Mouse (Mus musculus) thymus, adult 2 months (tissue): ENCODE measurements around the gene Tnpo1.

Experiments used
- CTCF ChIP-seq: fragments of 200-500 bp; IDR thresholded peaks from 2 replicates; pipeline ENCODE4 v1.5.1; 2012; ENCODE audit warnings: mild to moderate bottlenecking, control low read depth, low read length, moderate library complexity, borderline replicate concordance; ENCODE audit not compliant: control insufficient read depth, poor library complexity, insufficient read depth; ENCODE audit errors: extremely low read depth
- POLR2A ChIP-seq: fragments of 200-500 bp; IDR thresholded peaks from 2 replicates; pipeline ENCODE4 v1.6.1; 2012; ENCODE audit warnings: mild to moderate bottlenecking, low read length, control low read depth, moderate library complexity; ENCODE audit not compliant: control insufficient read depth, poor library complexity, insufficient read depth; ENCODE audit errors: extremely low read depth

GRCm38 (mm10) chr13:98951951-98952350, 25.8 kb upstream of the Tnpo1 start:
- no peak for TF ChIP-seq CTCF
- TF ChIP-seq POLR2A, result no peak
